Mouse (Mus musculus): ENCODE data around the gene Fblim1.

DNA sequence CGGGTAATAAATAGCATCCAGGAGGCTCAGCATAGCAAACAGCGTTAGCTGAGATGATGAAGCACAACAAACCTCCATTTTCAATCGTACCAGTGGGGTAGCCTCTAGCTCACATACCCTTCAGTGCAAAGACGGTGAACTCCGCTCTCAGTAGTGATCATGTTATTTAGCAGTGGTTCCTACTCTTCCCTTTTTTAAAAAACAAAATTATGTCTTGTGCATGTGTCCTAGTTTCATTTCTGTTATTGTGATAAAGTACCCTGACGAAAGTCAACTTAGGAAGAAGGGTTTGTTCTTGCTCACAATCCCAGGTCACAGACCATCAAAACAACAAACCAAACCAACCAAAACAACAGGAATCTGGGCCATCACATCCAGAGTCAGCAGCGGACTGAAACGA lies 40.1 kb upstream of the Fblim1 start:
- TF ChIP-seq CTCF (IDR thresholded peaks at IDR 0.05; ENCODE audit: extremely low read depth, insufficient read depth, insufficient read length, insufficient replicate concordance) = no peak
- TF ChIP-seq POLR2A (IDR thresholded peaks at IDR 0.05; ENCODE audit: low read depth, low read length) = no peak

Measured in spleen, adult 2 months (tissue).